Mouse (Mus musculus): Measurements from ENCODE around the gene Rabgef1. TPM values are rescaled to one million over a fixed set of nuclear protein-coding genes. Genes with fewer than 3 reads are reported as not detected.

Rabgef1 gene
- polyA plus RNA-seq, 1 experiment from 2014 or later, result 48.7 TPM

Other genes with a start within 250 kb of the Rabgef1 start
- 29.1 and 30.6 TPM in 2 replicates for gene Vkorc1l1, start 229.8 kb upstream of the Rabgef1 start, polyA plus RNA-seq (2015; fragmentation: Nextera tagmentation; extraction: Ambion mirVana)
- gene Gusb, start 168.7 kb upstream of the Rabgef1 start, polyA plus RNA-seq (2015; fragmentation: Nextera tagmentation; extraction: Ambion mirVana), result 30.3 and 31.5 TPM in 2 replicates
- 35.5 and 38.6 TPM in 2 replicates for gene Asl, start 142.6 kb upstream of the Rabgef1 start, polyA plus RNA-seq (2015; fragmentation: Nextera tagmentation; extraction: Ambion mirVana)
- 85.6 and 86.8 TPM in 2 replicates for gene Crcp, start 142.5 kb upstream of the Rabgef1 start, polyA plus RNA-seq (2015; fragmentation: Nextera tagmentation; extraction: Ambion mirVana)
- 52.9 and 56.8 TPM in 2 replicates for gene Tpst1, start 98.5 kb upstream of the Rabgef1 start, polyA plus RNA-seq (2015; fragmentation: Nextera tagmentation; extraction: Ambion mirVana)
- gene Kctd7, start 26.9 kb upstream of the Rabgef1 start, polyA plus RNA-seq (2015; fragmentation: Nextera tagmentation; extraction: Ambion mirVana), result 20.2 and 21.4 TPM in 2 replicates
- 24.6 and 25.6 TPM in 2 replicates for gene Tmem248, start 45.3 kb downstream of the Rabgef1 start, polyA plus RNA-seq (2015; fragmentation: Nextera tagmentation; extraction: Ambion mirVana)
- 52.9 and 54.6 TPM in 2 replicates for gene Sbds, start 83.7 kb downstream of the Rabgef1 start, polyA plus RNA-seq (2015; fragmentation: Nextera tagmentation; extraction: Ambion mirVana)
- gene Tyw1, start 83.8 kb downstream of the Rabgef1 start, polyA plus RNA-seq (2015; fragmentation: Nextera tagmentation; extraction: Ambion mirVana), result 20.2 and 23.0 TPM in 2 replicates
- gene Caln1, start 197.7 kb downstream of the Rabgef1 start, polyA plus RNA-seq (2015; fragmentation: Nextera tagmentation; extraction: Ambion mirVana), result 23.0 and 32.7 TPM in 2 replicates
- not detected in 2 replicates for gene A330070K13Rik, start 212.8 kb downstream of the Rabgef1 start, polyA plus RNA-seq (2015; fragmentation: Nextera tagmentation; extraction: Ambion mirVana)